Mouse (Mus musculus) liver, adult 2 months (tissue): ENCODE measurements around the gene Mnd1. TPM values are rescaled to one million over a fixed set of nuclear protein-coding genes. Genes with fewer than 3 reads are reported as not detected.

Experiments used
- DNase-seq: peaks from one replicate; pipeline ENCODE4 v3.0.0-alpha.2; 2011; ENCODE audit warnings: low read depth, low spot score; ENCODE audit errors: extremely low read depth
- H3K27ac ChIP-seq: fragments of 200-500 bp; replicated peaks from 2 replicates; pipeline ENCODE4 v1.5.1; 2012; ENCODE audit warnings: low read depth, mild to moderate bottlenecking, control low read depth, inconsistent platforms, low read length; ENCODE audit not compliant: insufficient read depth
- H3K27me3 ChIP-seq: fragments of 200-500 bp; 2 replicates; pipeline ENCODE4 v1.6.1; 2012; ENCODE audit warnings: mild to moderate bottlenecking, moderate library complexity, low read length, inconsistent platforms; ENCODE audit not compliant: control insufficient read depth, insufficient read depth
- H3K36me3 ChIP-seq: fragments of 200-500 bp; 2 replicates; pipeline ENCODE4 v1.6.1; 2012; ENCODE audit warnings: low read length, inconsistent platforms; ENCODE audit not compliant: control insufficient read depth, insufficient read depth
- H3K4me1 ChIP-seq: fragments of 200-500 bp; 2 replicates; pipeline ENCODE4 v1.6.1; 2011; ENCODE audit warnings: low read length; ENCODE audit not compliant: control insufficient read depth, insufficient read depth
- H3K4me3 ChIP-seq: fragments of 200-500 bp; 2 replicates; pipeline ENCODE4 v1.5.1; 2011; ENCODE audit warnings: low read depth, mild to moderate bottlenecking, control low read depth, low read length, moderate library complexity; ENCODE audit not compliant: insufficient read depth
- H3K79me2 ChIP-seq: fragments of 200-500 bp; 2 replicates; pipeline ENCODE4 v1.6.1; 2012; ENCODE audit warnings: inconsistent platforms, mild to moderate bottlenecking, low read length, moderate library complexity; ENCODE audit not compliant: control insufficient read depth, insufficient read depth
- H3K9ac ChIP-seq: fragments of 200-500 bp; 2 replicates; pipeline ENCODE4 v1.6.1; 2012; ENCODE audit warnings: low read depth, mild to moderate bottlenecking, control low read depth, inconsistent platforms, low read length
- CTCF ChIP-seq: fragments of 200-500 bp; IDR thresholded peaks from 2 replicates; pipeline ENCODE4 v1.5.1; 2011; ENCODE audit warnings: low read depth, low read length, control low read depth
- POLR2A ChIP-seq: fragments of 200-500 bp; IDR thresholded peaks from 2 replicates; pipeline ENCODE4 v1.6.1; 2011; ENCODE audit warnings: low read length, control low read depth; ENCODE audit not compliant: insufficient read depth; ENCODE audit errors: extremely low read depth
- WGBS: fragments of 180-500 bp; shearing (Covaris S2); methylation state at CpG from one replicate; pipeline ENCODE4 v1.1.7; 2018; 5-methylcytosine and 5-hydroxymethylcytosine counted together
- polyA plus RNA-seq: library from polyadenylated mRNA; depleted of rRNA; stranded (reverse); fragments of >200 nt; gene quantifications from 2 replicates; pipeline ENCODE4 v1.2.3, GENCODE M21; 2012
- total RNA-seq: library from RNA; depleted of rRNA; stranded (reverse); fragments of >200 nt; gene quantifications from 2 replicates; pipeline ENCODE4 v1.2.3, GENCODE M21; 2014

Gene Mnd1
- total and polyA plus RNA-seq, 2 experiments = 0.84 to 7.5 TPM

DNA sequence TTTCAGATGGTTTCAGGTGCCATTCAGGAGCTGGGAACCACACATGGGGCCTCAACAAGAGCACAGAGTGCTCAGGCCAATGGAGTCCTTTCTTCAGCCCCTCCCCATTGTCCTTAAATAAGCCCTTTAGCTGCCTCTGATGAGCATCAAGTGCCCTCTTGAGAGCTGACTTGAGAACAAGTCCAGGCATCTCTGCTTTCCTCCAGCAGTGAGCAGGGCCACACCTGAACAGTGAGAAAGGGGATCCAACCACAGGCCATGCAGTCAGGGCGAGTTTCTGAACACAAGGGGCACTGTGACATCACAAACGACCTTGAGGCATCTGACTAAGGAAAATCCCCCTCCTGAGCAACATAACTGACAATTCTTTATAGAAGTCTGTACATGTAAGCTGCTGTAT is 83.9 kb downstream of the Mnd1 start:
- no peak overlapping the region for H3K4me3 ChIP-seq
- TF ChIP-seq CTCF (no peak), POLR2A (no peak)
- no peaks in the 10 kb centered on the region for H3K36me3 ChIP-seq
- H3K4me1 ChIP-seq = no peaks in the 10 kb centered on the region
- no peaks in the 10 kb centered on the region for H3K27me3 ChIP-seq
- no peak for DNase-seq
- no peak overlapping the region for H3K27ac ChIP-seq
- no peak overlapping the region for H3K9ac ChIP-seq
- WGBS = 40% methylated on average over 2 of the region's 2 CpGs
- no peaks in the 10 kb centered on the region for H3K79me2 ChIP-seq

GRCm38 (mm10) chr3:84070811-84071210 is 84.8 kb downstream of the Mnd1 start:
- TF ChIP-seq CTCF = no peak
- H3K36me3 ChIP-seq = no peaks in the 10 kb centered on the region
- H3K4me3 ChIP-seq = no peak overlapping the region
- no peaks in the 10 kb centered on the region for H3K4me1 ChIP-seq
- 89% methylated on average over 8 of the region's 8 CpGs for WGBS
- H3K27ac ChIP-seq = no peak overlapping the region
- no peaks in the 10 kb centered on the region for H3K27me3 ChIP-seq
- no peaks in the 10 kb centered on the region for H3K79me2 ChIP-seq
- no peak for DNase-seq
- no peak overlapping the region for H3K9ac ChIP-seq

DNA sequence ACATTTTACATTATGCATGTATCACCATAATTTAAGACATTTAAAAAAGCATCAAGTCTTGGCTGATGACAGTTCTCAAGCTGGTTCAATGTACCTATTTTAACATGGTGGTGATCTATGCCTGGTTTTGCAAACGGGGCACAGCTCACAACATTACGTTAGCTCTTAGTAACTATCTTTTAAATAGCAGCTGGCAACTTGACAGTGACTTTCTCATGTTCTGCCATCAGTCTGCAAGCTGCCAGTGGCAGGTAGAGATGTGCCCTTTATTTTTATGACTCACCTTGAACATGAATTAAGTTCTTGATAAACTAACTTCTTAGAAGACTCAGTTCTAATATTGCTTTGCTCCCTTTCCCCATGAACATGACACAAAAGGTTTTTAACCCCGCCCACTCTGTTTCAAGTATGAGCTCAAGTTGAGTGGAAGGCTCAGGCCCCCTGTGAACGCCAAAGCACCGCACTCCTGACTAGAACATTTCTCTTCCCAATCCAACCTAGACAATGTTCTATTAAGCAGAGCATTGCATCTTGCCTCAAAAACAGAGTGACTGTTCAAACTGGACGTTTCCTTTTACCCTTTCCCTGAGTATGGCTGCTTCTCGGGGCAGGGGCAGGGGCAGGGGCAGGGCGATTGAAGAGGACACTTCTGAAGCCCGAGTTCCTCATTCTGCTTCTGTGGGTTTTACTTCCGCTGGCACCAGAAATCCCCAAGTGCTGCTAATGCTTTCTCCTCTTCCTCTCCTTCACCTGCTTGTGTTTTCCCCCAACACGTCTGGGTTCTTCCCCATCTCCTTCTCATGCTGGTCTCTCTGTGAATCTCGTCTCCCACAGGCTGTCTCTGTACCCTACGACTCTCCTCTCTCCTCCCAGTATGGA is 86.5 kb downstream of the Mnd1 start:
- no peak for DNase-seq
- Histone ChIP-seq H3K27me3 (no peaks in the 10 kb centered on the region), H3K79me2 (no peaks in the 10 kb centered on the region), H3K4me1 (no peaks in the 10 kb centered on the region), H3K36me3 (no peaks in the 10 kb centered on the region), H3K9ac (no peak overlapping the region), H3K27ac (no peak overlapping the region), H3K4me3 (no peak overlapping the region)
- WGBS = 88% methylated on average over 13 of the region's 13 CpGs
- TF ChIP-seq POLR2A (no peak), CTCF (no peak)

- no peak overlapping the region for H3K4me3 ChIP-seq
- H3K4me1 ChIP-seq = peaks cover 13% of the 10 kb centered on the region
- H3K9ac ChIP-seq = no peak overlapping the region
- 92% methylated on average over 4 of the region's 4 CpGs for WGBS
- H3K36me3 ChIP-seq = no peaks in the 10 kb centered on the region
- no peaks in the 10 kb centered on the region for H3K27me3 ChIP-seq
- DNase-seq = no peak
- no peak for TF ChIP-seq CTCF
- TF ChIP-seq POLR2A = no peak
- H3K79me2 ChIP-seq = no peaks in the 10 kb centered on the region
- no peak overlapping the region for H3K27ac ChIP-seq
Measured at GRCm38 (mm10) chr3:84065825-84066224, 89.8 kb downstream of the Mnd1 start.

DNA sequence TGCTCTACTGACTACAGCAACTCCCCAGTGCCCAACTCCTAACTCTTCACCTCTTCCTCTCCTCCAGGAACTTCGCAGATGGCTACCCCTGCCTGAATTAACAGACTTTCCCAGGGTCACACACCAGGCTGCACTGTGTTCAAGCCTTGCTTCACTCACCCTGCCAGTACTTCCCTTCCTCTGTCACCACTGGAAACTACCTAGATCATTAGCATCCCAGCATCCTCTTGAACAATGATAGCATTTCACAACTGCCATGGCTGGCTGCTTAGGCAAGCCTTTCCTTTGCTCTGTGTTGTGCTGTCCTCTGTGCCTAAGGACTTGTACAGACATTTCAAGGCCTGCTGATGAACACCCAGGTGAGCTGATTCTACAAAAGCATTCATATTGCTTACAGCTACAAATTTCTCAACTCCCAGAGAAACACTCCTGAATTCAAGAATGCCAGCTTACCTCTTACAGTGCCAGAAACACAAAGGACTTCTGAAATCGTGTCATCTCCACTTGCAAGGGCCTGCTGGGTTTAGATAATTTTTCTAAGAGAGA is 92.1 kb downstream of the Mnd1 start:
- Histone ChIP-seq H3K4me3 (no peak overlapping the region), H3K36me3 (no peaks in the 10 kb centered on the region), H3K27ac (no peak overlapping the region), H3K79me2 (no peaks in the 10 kb centered on the region), H3K4me1 (peaks cover 15% of the 10 kb centered on the region), H3K9ac (no peak overlapping the region), H3K27me3 (no peaks in the 10 kb centered on the region)
- TF ChIP-seq POLR2A = no peak
- no peak for TF ChIP-seq CTCF
- DNase-seq = no peak
- 95% methylated on average over 2 of the region's 2 CpGs for WGBS
